Mouse (Mus musculus) MN1 (cell line): ENCODE data around the gene Aass.
"Not testable (repeated sequence)": the region's sequence is repeated elsewhere in the genome, so short reads cannot be mapped to it uniquely, and the experiment has no call there.

Experiments
- DNase-seq: peaks from one replicate; pipeline ENCODE4 v3.0.0-alpha.2; 2016; ENCODE audit warnings: low spot score

The Aass gene

GRCm38 (mm10) chr6:23132573-23133181, at the start of gene Aass:
Aass (minus strand) TSS chr6:23132986.
- DNase-seq: no peak

- DNase-seq: no peak
These were observed 47.3 kb upstream of the Aass start for GRCm38 (mm10) chr6:23180096-23180495.

- not testable (repeated sequence) for DNase-seq
These were observed 31.0 kb upstream of the Aass start for GRCm38 (mm10) chr6:23163824-23164223.

- not testable (repeated sequence) for DNase-seq
These were observed 23.6 kb upstream of the Aass start for GRCm38 (mm10) chr6:23156357-23156756.

- DNase-seq: no peak
These were observed 20.3 kb upstream of the Aass start for GRCm38 (mm10) chr6:23153112-23153511.

GRCm38 (mm10) chr6:23147221-23147620, 14.4 kb upstream of the Aass start:
- DNase-seq: no peak

- no peak for DNase-seq
These were observed 11.2 kb upstream of the Aass start for GRCm38 (mm10) chr6:23143980-23144379.

- no peak for DNase-seq
These were observed 1.8 kb downstream of the Aass start for GRCm38 (mm10) chr6:23131015-23131414.

GRCm38 (mm10) chr6:23129201-23129600, 3.6 kb downstream of the Aass start:
- no peak for DNase-seq

GRCm38 (mm10) chr6:23126706-23127105, 6.1 kb downstream of the Aass start:
- no peak for DNase-seq

- DNase-seq: no peak
These were observed 7.0 kb downstream of the Aass start for GRCm38 (mm10) chr6:23125831-23126230.

GRCm38 (mm10) chr6:23124823-23125222, 8.0 kb downstream of the Aass start:
- DNase-seq: no peak

GRCm38 (mm10) chr6:23122934-23123333, 9.9 kb downstream of the Aass start:
- no peak for DNase-seq

- no peak for DNase-seq
These were observed 18.0 kb downstream of the Aass start for GRCm38 (mm10) chr6:23114781-23115180.

GRCm38 (mm10) chr6:23107069-23107468, 25.7 kb downstream of the Aass start:
- DNase-seq: no peak

GRCm38 (mm10) chr6:23106373-23106772, 26.4 kb downstream of the Aass start:
- DNase-seq: no peak

GRCm38 (mm10) chr6:23090346-23091055, 42.3 kb downstream of the Aass start:
- not testable (repeated sequence) for DNase-seq

GRCm38 (mm10) chr6:23089292-23089691, 43.5 kb downstream of the Aass start:
- DNase-seq: not testable (repeated sequence)

- DNase-seq: no peak
These were observed 48.0 kb downstream of the Aass start for GRCm38 (mm10) chr6:23084587-23085421.

- DNase-seq: no peak
These were observed 52.6 kb downstream of the Aass start for GRCm38 (mm10) chr6:23079991-23080680.

GRCm38 (mm10) chr6:23078273-23078672, 54.5 kb downstream of the Aass start:
- no peak for DNase-seq

- no peak for DNase-seq
These were observed 56.7 kb downstream of the Aass start for GRCm38 (mm10) chr6:23076060-23076459.
